In genomic region chr4:83020759-83021555, GRCm38 (mm10) we compare ENCODE assay signal across 10 mouse cellular contexts. TPM values are rescaled to one million over a fixed set of nuclear protein-coding genes. Genes with fewer than 3 reads are reported as not detected.
DNase-seq lines count a peak whose midpoint lies in the region; ATAC-seq and TF ChIP-seq lines count a peak whose summit lies in the region.
"Had no signal": no experiment of that assay in that cellular context is flagged by ENCODE, and none has a peak within 500 bp of the region (broad histone marks: within the 10 kb centered on the region; RNA-seq: fewer than 3 reads in every experiment).

No protein-coding gene starts in this region.

- H3K36me3 ChIP-seq in embryonic facial prominence, embryonic 13.5 days: peaks cover 4% of the 10 kb centered on the region; the same call in 1 of the 2 replicates
- no peaks in the 10 kb centered on the region for H3K36me3 ChIP-seq in kidney, embryonic 16.5 days (ENCODE audit: insufficient read depth, low read length)
- H3K36me3 ChIP-seq in midbrain, postnatal 0 days (ENCODE audit: insufficient read depth, low read length): no peaks in the 10 kb centered on the region

- H3K9ac ChIP-seq in embryonic facial prominence, embryonic 13.5 days: peak overlapping the region; percentile 16; the same call in 1 of the 2 replicates
- peak overlapping the region; percentile 39; the same call in 1 of the 2 replicates for H3K9ac ChIP-seq in kidney, embryonic 16.5 days (replicated peaks; ENCODE audit: low read length)
- no peak overlapping the region for H3K9ac ChIP-seq in midbrain, postnatal 0 days (replicated peaks; ENCODE audit: low read length, poor library complexity, severe bottlenecking)

- WGBS in embryonic facial prominence, embryonic 13.5 days: 28% methylated on average over 15 of the region's 15 CpGs
- WGBS in kidney, embryonic 16.5 days: 16% methylated on average over 15 of the region's 15 CpGs
- 42% methylated on average over 15 of the region's 15 CpGs for WGBS in midbrain, postnatal 0 days

- peaks cover 37% of the 10 kb centered on the region for H3K4me1 ChIP-seq in embryonic facial prominence, embryonic 13.5 days
- peaks cover 52% of the 10 kb centered on the region for H3K4me1 ChIP-seq in kidney, embryonic 16.5 days (ENCODE audit: insufficient read depth, low read length)
- H3K4me1 ChIP-seq in midbrain, postnatal 0 days (ENCODE audit: insufficient read depth, low read length): no peaks in the 10 kb centered on the region
- H3K4me1 ChIP-seq: megakaryocyte, embryonic 14.5 days had no signal

- no peak overlapping the region for H3K4me3 ChIP-seq in embryonic facial prominence, embryonic 13.5 days
- peak overlapping the region; percentile 12; the same call in 1 of the 2 replicates for H3K4me3 ChIP-seq in kidney, embryonic 16.5 days (ENCODE audit: low read length)
- H3K4me3 ChIP-seq in midbrain, postnatal 0 days (ENCODE audit: low read depth, low read length): no peak overlapping the region
- H3K4me3 ChIP-seq: heart, adult 2 months; megakaryocyte, embryonic 14.5 days had no signal

- no peak overlapping the region for H3K4me2 ChIP-seq in embryonic facial prominence, embryonic 13.5 days
- H3K4me2 ChIP-seq in kidney, embryonic 16.5 days (replicated peaks; ENCODE audit: low read depth, low read length): peak overlapping the region; percentile 13; the same call in 1 of the 2 replicates
- H3K4me2 ChIP-seq in midbrain, postnatal 0 days (ENCODE audit: low read depth, low read length, poor library complexity, severe bottlenecking): no peak overlapping the region

- ATAC-seq in embryonic facial prominence, embryonic 13.5 days (ENCODE audit: insufficient number of reproducible peaks, insufficient read depth, low FRiP score, low TSS enrichment, low read depth): no peak
- peak; percentile 93 for ATAC-seq in kidney, embryonic 16.5 days (ENCODE audit: low FRiP score, low TSS enrichment)
- no peak for ATAC-seq in midbrain, postnatal 0 days (ENCODE audit: low FRiP score)

- H3K9me3 ChIP-seq in embryonic facial prominence, embryonic 13.5 days: no peaks in the 10 kb centered on the region
- H3K9me3 ChIP-seq in kidney, embryonic 16.5 days (ENCODE audit: low read length): no peaks in the 10 kb centered on the region
- H3K9me3 ChIP-seq in midbrain, postnatal 0 days (ENCODE audit: low read length): no peaks in the 10 kb centered on the region

- peak; percentile 13 to 21 for DNase-seq in cerebellum, postnatal 14 days
- DNase-seq in cerebellum, postnatal 25 days: no peak
- DNase-seq in midbrain, postnatal 0 days (ENCODE audit: low spot score): peak; percentile 44
- DNase-seq in layer of hippocampus, postnatal 36 days: no peak
- DNase-seq in lung, adult 18-20 months: no peak
- no peak for DNase-seq in spleen, postnatal 36 days (ENCODE audit: low spot score in 2 of 2)
- DNase-seq: heart, adult 2 months had no signal

- no peaks in the 10 kb centered on the region for H3K27me3 ChIP-seq in embryonic facial prominence, embryonic 13.5 days
- no peaks in the 10 kb centered on the region for H3K27me3 ChIP-seq in kidney, embryonic 16.5 days (ENCODE audit: insufficient read depth, low read length)
- no peaks in the 10 kb centered on the region for H3K27me3 ChIP-seq in midbrain, postnatal 0 days (ENCODE audit: insufficient read depth, low read length)
- H3K27me3 ChIP-seq: megakaryocyte, embryonic 14.5 days had no signal

- 0 out of 2 replicates have a peak overlapping the region, but pooled peaks have one; percentile 34 for H3K27ac ChIP-seq in embryonic facial prominence, embryonic 13.5 days
- peak overlapping the region; percentile 82 for H3K27ac ChIP-seq in kidney, embryonic 16.5 days (ENCODE audit: low read length)
- H3K27ac ChIP-seq in midbrain, postnatal 0 days (ENCODE audit: low read depth, low read length): no peak overlapping the region
- H3K27ac ChIP-seq: heart, adult 2 months had no signal

- peak; percentile 16; the same call in 1 of the 2 replicates for TF ChIP-seq CTCF in midbrain, postnatal 0 days (IDR thresholded peaks at IDR 0.05)

RNA-seq across cellular contexts. Expression of gene Frem1, which starts 31.2 kb away (rescaled TPM):
- polyA plus RNA-seq in embryonic facial prominence, embryonic 13.5 days (2015; fragmentation: Nextera tagmentation; extraction: Ambion mirVana): 23.2 and 24.9 TPM in 2 replicates
- polyA plus RNA-seq in kidney, embryonic 16.5 days (2015; fragmentation: Nextera tagmentation; extraction: Ambion mirVana): 24.4 and 25.4 TPM in 2 replicates
- 4.0 and 5.1 TPM in 2 replicates for total RNA-seq in midbrain, postnatal 0 days (2014; rRNA removed)
- polyA plus RNA-seq in midbrain, postnatal 0 days (2015; fragmentation: Nextera tagmentation; extraction: Ambion mirVana): 1.0 and 1.1 TPM in 2 replicates
- 1 to 10 TPM; 2.7 to 3.1 TPM for total RNA-seq in layer of hippocampus, postnatal 36 days (2021)

Comparison
In these comparisons a context has a peak if more than half of its experiments do, and no peak if none do; other contexts are left out.
1. DNase-seq: peak in cerebellum, postnatal 14 days (2 of 2) and midbrain, postnatal 0 days (single experiment); none in cerebellum, postnatal 25 days (0 of 2), layer of hippocampus, postnatal 36 days (0 of 2), lung, adult 18-20 months (0 of 2) and spleen, postnatal 36 days (0 of 2).
2. RNA of gene Frem1, which starts 31.2 kb away (polyA plus RNA-seq): 24.4 to 25.4 TPM in kidney, embryonic 16.5 days and 23.2 to 24.9 TPM in embryonic facial prominence, embryonic 13.5 days; 1.0 to 1.1 TPM in midbrain, postnatal 0 days; every median in the first group is over 10 times any median in the second.